Mouse (Mus musculus) C2C12 (cell line): ENCODE measurements around the gene Als2cr12.

Experiments
- CTCF ChIP-seq: IDR thresholded peaks from one replicate; pipeline ENCODE4 v1.5.1; 2011; ENCODE audit not compliant: control insufficient read depth, insufficient read depth, insufficient read length
- MYOD1 ChIP-seq: IDR thresholded peaks from one replicate; pipeline ENCODE4 v1.6.1; 2011; ENCODE audit warnings: low read depth; ENCODE audit not compliant: control insufficient read depth, insufficient read length

DNA sequence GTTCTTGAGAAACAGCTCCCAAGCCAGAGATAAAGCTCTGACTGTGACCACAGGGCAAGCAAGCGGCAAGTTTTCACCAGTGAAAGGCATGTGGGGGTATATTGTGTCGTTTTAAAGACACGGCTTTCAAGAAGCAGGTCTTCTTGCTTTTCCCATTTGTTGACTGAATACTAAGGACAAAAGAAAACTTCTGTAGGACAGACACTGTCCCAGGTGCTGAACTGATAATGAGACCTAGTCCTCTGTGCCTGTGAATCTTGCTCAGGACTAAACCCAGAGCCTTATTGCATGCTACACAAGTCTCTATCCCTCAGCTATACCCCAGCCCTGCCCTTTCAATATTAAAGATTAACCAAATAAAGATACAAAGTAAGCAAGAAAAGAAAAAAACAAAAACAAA, 79.6 kb downstream of the Als2cr12 start:
- TF ChIP-seq CTCF, result no peak
- TF ChIP-seq MYOD1, result no peak
